Mouse (Mus musculus) neural tube, embryonic 13.5 days (tissue): Measurements from ENCODE around the gene Rhot2. TPM values are rescaled to one million over a fixed set of nuclear protein-coding genes. Genes with fewer than 3 reads are reported as not detected.
"Not testable (repeated sequence)": the region's sequence is repeated elsewhere in the genome, so short reads cannot be mapped to it uniquely, and the experiment has no call there.

ENCODE experiments used
- ATAC-seq: fragments of 200-750 bp; cut with Nextera tagmentation; 2 replicates; pipeline ENCODE4 v1.8.0; 2017; ENCODE audit warnings: low read depth, mild to moderate bottlenecking, moderate TSS enrichment, moderate library complexity
- H3K27ac ChIP-seq: fragments of 300-500 bp; sonication (generic); replicated peaks from 2 replicates; pipeline ENCODE4 v1.5.1; 2015; ENCODE audit warnings: moderate library complexity, mild to moderate bottlenecking, inconsistent platforms
- H3K27me3 ChIP-seq: fragments of 300-500 bp; sonication (generic); 2 replicates; pipeline ENCODE4 v1.6.1; 2015; ENCODE audit warnings: mild to moderate bottlenecking, inconsistent platforms
- H3K36me3 ChIP-seq: fragments of 300-500 bp; sonication (generic); 2 replicates; pipeline ENCODE4 v1.6.1; 2015; ENCODE audit warnings: mild to moderate bottlenecking, inconsistent platforms
- H3K4me1 ChIP-seq: fragments of 300-500 bp; sonication (generic); replicated peaks from 2 replicates; pipeline ENCODE4 v1.6.1; 2015; ENCODE audit warnings: inconsistent platforms
- H3K4me2 ChIP-seq: fragments of 300-500 bp; sonication (generic); 2 replicates; pipeline ENCODE4 v1.6.1; 2015; ENCODE audit warnings: inconsistent platforms, mild to moderate bottlenecking, moderate library complexity
- H3K4me3 ChIP-seq: fragments of 300-500 bp; sonication (generic); 2 replicates; pipeline ENCODE4 v1.5.1; 2015; ENCODE audit warnings: mild to moderate bottlenecking, inconsistent platforms
- H3K9ac ChIP-seq: fragments of 300-500 bp; sonication (generic); 2 replicates; pipeline ENCODE4 v1.6.1; 2015; ENCODE audit warnings: moderate library complexity, mild to moderate bottlenecking, inconsistent platforms
- H3K9me3 ChIP-seq: fragments of 300-500 bp; sonication (generic); 2 replicates; pipeline ENCODE4 v1.6.1; 2016; ENCODE audit warnings: inconsistent platforms
- WGBS: fragments of 180-500 bp; shearing (Covaris S2); methylation state at CpG from one replicate; pipeline ENCODE4 v1.1.7; 2015; 5-methylcytosine and 5-hydroxymethylcytosine counted together
- polyA plus RNA-seq: library from polyadenylated mRNA; unstranded; fragments of >200 nt; fragmentation: Nextera tagmentation; extraction: Ambion mirVana; gene quantifications from 2 replicates; pipeline ENCODE4 v1.2.1, GENCODE M21; 2015

Gene Rhot2
- polyA plus RNA-seq, 1 experiment from 2014 or later: 15.4 TPM

- Histone ChIP-seq H3K4me1 (peaks cover 16% of the 10 kb centered on the region), H3K4me2 (no peak overlapping the region), H3K27me3 (peaks cover 39% of the 10 kb centered on the region), H3K36me3 (peaks cover 39% of the 10 kb centered on the region), H3K9me3 (no peaks in the 10 kb centered on the region), H3K4me3 (no peak overlapping the region), H3K27ac (no peak overlapping the region), H3K9ac (no peak overlapping the region)
- WGBS: 88% methylated on average over 11 of the region's 11 CpGs
- no peak for ATAC-seq
Observed at GRCm38 (mm10) chr17:25817662-25818061, 27.0 kb downstream of the Rhot2 start.

GRCm38 (mm10) chr17:25813471-25813870 lies 31.2 kb downstream of the Rhot2 start:
- no peaks in the 10 kb centered on the region for H3K9me3 ChIP-seq
- no peak overlapping the region; the same call in 1 of the 2 replicates for H3K27ac ChIP-seq
- H3K4me2 ChIP-seq: peak overlapping the region; percentile 47
- peaks cover 47% of the 10 kb centered on the region for H3K4me1 ChIP-seq
- WGBS: under 1% methylated on average over 20 of the region's 20 CpGs
- no peak for ATAC-seq
- peak overlapping the region; percentile 21 for H3K4me3 ChIP-seq
- peak overlapping the region; percentile 53 for H3K9ac ChIP-seq
- H3K36me3 ChIP-seq: peaks cover 26% of the 10 kb centered on the region
- H3K27me3 ChIP-seq: peaks cover 18% of the 10 kb centered on the region

GRCm38 (mm10) chr17:25810890-25811289 lies 33.8 kb downstream of the Rhot2 start:
- 81% methylated on average over 4 of the region's 4 CpGs for WGBS
- peaks cover 5% of the 10 kb centered on the region; the same call in 1 of the 2 replicates for H3K27me3 ChIP-seq
- no peaks in the 10 kb centered on the region for H3K9me3 ChIP-seq
- peak overlapping the region; percentile 99 for H3K9ac ChIP-seq
- no peak overlapping the region for H3K27ac ChIP-seq
- H3K36me3 ChIP-seq: 0 out of 2 replicates have a peak, but pooled peaks cover 3% of the 10 kb centered on the region
- peak overlapping the region; percentile 97 for H3K4me2 ChIP-seq
- peaks cover 53% of the 10 kb centered on the region for H3K4me1 ChIP-seq
- ATAC-seq: no peak
- H3K4me3 ChIP-seq: peak overlapping the region; percentile 91; the same call in 1 of the 2 replicates

GRCm38 (mm10) chr17:25809606-25810340 lies 34.9 kb downstream of the Rhot2 start:
- H3K27me3 ChIP-seq: peaks cover 5% of the 10 kb centered on the region; the same call in 1 of the 2 replicates
- H3K4me1 ChIP-seq: peaks cover 53% of the 10 kb centered on the region
- peak overlapping the region; percentile 98 for H3K27ac ChIP-seq
- H3K4me2 ChIP-seq: peak overlapping the region; percentile 97
- ATAC-seq: peak; percentile 66
- no peaks in the 10 kb centered on the region for H3K9me3 ChIP-seq
- 0 out of 2 replicates have a peak, but pooled peaks cover 3% of the 10 kb centered on the region for H3K36me3 ChIP-seq
- 4% methylated on average over 25 of the region's 25 CpGs for WGBS
- H3K9ac ChIP-seq: peak overlapping the region; percentile 99
- peak overlapping the region; percentile 91 for H3K4me3 ChIP-seq

GRCm38 (mm10) chr17:25808789-25809605 lies 35.7 kb downstream of the Rhot2 start, which contains the start of gene Fbxl16:
Gene Fbxl16, plus strand, starts transcription at chr17:25809085.
- Histone ChIP-seq H3K27ac (peak within 1 kb of the TSS; percentile 98), H3K9me3 (no peaks in the 10 kb centered on the region), H3K36me3 (0 out of 2 replicates have a peak, but pooled peaks cover 3% of the 10 kb centered on the region), H3K4me2 (peak within 1 kb of the TSS; percentile 97), H3K4me3 (peak within 1 kb of the TSS; percentile 91), H3K4me1 (peaks cover 55% of the 10 kb centered on the region), H3K9ac (peak within 1 kb of the TSS; percentile 99), H3K27me3 (peaks cover 5% of the 10 kb centered on the region; the same call in 1 of the 2 replicates)
- peak; percentile 90 for ATAC-seq
- 1% methylated on average over 66 of the region's 100 CpGs for WGBS

- Histone ChIP-seq H3K27ac (peak overlapping the region; percentile 98), H3K4me1 (peaks cover 56% of the 10 kb centered on the region), H3K4me3 (peak overlapping the region; percentile 91), H3K9ac (peak overlapping the region; percentile 99), H3K36me3 (0 out of 2 replicates have a peak, but pooled peaks cover 3% of the 10 kb centered on the region), H3K27me3 (peaks cover 5% of the 10 kb centered on the region; the same call in 1 of the 2 replicates), H3K4me2 (peak overlapping the region; percentile 97), H3K9me3 (no peaks in the 10 kb centered on the region)
- 31% methylated on average over 5 of the region's 5 CpGs for WGBS
- no peak for ATAC-seq
Observed at GRCm38 (mm10) chr17:25808028-25808427, 36.6 kb downstream of the Rhot2 start.

- H3K27me3 ChIP-seq, H3K4me2 ChIP-seq, H3K9ac ChIP-seq, H3K4me3 ChIP-seq, H3K9me3 ChIP-seq, H3K27ac ChIP-seq, H3K36me3 ChIP-seq, ATAC-seq: not testable (repeated sequence)
- 61% methylated on average over 2 of the region's 2 CpGs for WGBS
- H3K4me1 ChIP-seq: peaks cover 56% of the 10 kb centered on the region
Observed at GRCm38 (mm10) chr17:25807452-25807851, 37.2 kb downstream of the Rhot2 start.

- H3K4me3 ChIP-seq: no peak overlapping the region
- whole genome bisulfite sequencing: 69% methylated on average over 4 of the region's 4 CpGs
- ATAC-seq: no peak
- H3K9me3 ChIP-seq: no peaks in the 10 kb centered on the region
- no peak overlapping the region for H3K27ac ChIP-seq
- H3K36me3 ChIP-seq: no peaks in the 10 kb centered on the region
- H3K4me2 ChIP-seq: no peak overlapping the region
- H3K9ac ChIP-seq: no peak overlapping the region
- H3K4me1 ChIP-seq: peaks cover 52% of the 10 kb centered on the region
- H3K27me3 ChIP-seq: 0 out of 2 replicates have a peak, but pooled peaks cover 5% of the 10 kb centered on the region
Observed at GRCm38 (mm10) chr17:25806507-25806906, 38.1 kb downstream of the Rhot2 start.

- Histone ChIP-seq H3K27me3 (no peaks in the 10 kb centered on the region), H3K36me3 (no peaks in the 10 kb centered on the region), H3K4me1 (peaks cover 25% of the 10 kb centered on the region), H3K27ac (peak overlapping the region; percentile 88), H3K9ac (peak overlapping the region; percentile 58), H3K4me3 (peak overlapping the region; percentile 5; the same call in 1 of the 2 replicates), H3K9me3 (no peaks in the 10 kb centered on the region), H3K4me2 (peak overlapping the region; percentile 38)
- WGBS: 7% methylated on average over 10 of the region's 10 CpGs
- peak; percentile 90 for ATAC-seq
Observed at GRCm38 (mm10) chr17:25802825-25803517, 41.7 kb downstream of the Rhot2 start.

GRCm38 (mm10) chr17:25801029-25801428 lies 43.6 kb downstream of the Rhot2 start:
- Histone ChIP-seq H3K9me3 (no peaks in the 10 kb centered on the region), H3K4me1 (peaks cover 40% of the 10 kb centered on the region), H3K9ac (no peak overlapping the region), H3K4me3 (no peak overlapping the region), H3K27ac (no peak overlapping the region), H3K27me3 (no peaks in the 10 kb centered on the region), H3K4me2 (no peak overlapping the region), H3K36me3 (no peaks in the 10 kb centered on the region)
- ATAC-seq: no peak
- WGBS: 8% methylated on average over 6 of the region's 6 CpGs

- Histone ChIP-seq H3K4me2 (peak within 1 kb of the TSS; percentile 92), H3K4me1 (peaks cover 53% of the 10 kb centered on the region), H3K9me3 (no peaks in the 10 kb centered on the region), H3K27ac (peak within 1 kb of the TSS; percentile 81), H3K4me3 (peak within 1 kb of the TSS; percentile 65), H3K27me3 (no peaks in the 10 kb centered on the region), H3K9ac (peak within 1 kb of the TSS; percentile 73), H3K36me3 (no peaks in the 10 kb centered on the region)
- under 1% methylated on average over 35 of the region's 35 CpGs for WGBS
- ATAC-seq: peak; percentile 71
Observed at GRCm38 (mm10) chr17:25796951-25797369, 47.7 kb downstream of the Rhot2 start, which contains the start of gene Metrn. Gene Metrn, minus strand, starts transcription at chr17:25797136.
